Mouse (Mus musculus): ENCODE measurements around the gene Fan1. TPM values are rescaled to one million over a fixed set of nuclear protein-coding genes. Genes with fewer than 3 reads are reported as not detected.
A peak's percentile ranks its signal among the peaks of the same experiment; 100 is the strongest.

Fan1 gene
- total RNA-seq, 2 experiments from 2014 or later, result 6.7 to 7.7 TPM

DNA sequence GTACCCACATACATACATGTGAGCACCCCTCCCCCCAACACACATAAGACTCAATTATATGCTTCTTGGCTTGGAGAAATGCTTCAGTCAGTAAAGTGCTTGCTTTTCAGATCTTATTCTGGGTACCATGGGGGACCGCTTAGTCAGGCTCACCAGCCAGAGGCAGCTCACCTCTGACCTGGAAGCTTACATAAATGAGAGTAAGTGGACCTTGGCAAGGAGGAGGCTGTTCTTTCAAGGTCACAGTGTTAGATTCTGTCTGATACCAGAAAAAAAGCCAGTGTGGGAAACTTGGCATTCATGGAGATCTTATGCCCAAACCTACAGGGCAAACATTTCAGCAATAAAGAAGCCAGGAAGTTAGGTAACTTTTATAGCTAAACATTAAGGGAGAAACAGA, 26.1 kb downstream of the Fan1 start:
- intact Hi-C loops (cut with DNase I), result no loop called here
- DNase-seq, result no peak

DNA sequence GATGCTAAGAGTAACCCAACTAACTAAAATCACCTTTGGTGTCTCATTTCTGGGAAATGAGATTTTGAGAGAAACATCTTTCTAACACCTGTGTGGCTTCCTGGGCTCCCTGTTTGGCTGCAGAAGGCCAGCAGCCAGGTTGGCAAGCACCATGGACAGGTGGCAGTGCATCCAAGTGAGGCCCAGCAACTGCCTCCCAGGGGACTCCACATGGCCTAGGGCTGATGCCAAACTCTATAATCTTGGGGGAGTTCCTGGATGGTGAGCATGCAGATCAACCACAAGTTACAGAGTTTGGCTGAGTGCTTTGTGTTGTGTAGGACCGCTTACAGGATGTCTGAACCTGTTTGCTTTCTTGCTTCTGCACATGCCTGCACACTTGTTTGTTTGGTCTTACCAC, 41.2 kb downstream of the Fan1 start:
- DNase-seq, result no peak
- intact Hi-C loops (cut with DNase I), result no loop called here

DNA sequence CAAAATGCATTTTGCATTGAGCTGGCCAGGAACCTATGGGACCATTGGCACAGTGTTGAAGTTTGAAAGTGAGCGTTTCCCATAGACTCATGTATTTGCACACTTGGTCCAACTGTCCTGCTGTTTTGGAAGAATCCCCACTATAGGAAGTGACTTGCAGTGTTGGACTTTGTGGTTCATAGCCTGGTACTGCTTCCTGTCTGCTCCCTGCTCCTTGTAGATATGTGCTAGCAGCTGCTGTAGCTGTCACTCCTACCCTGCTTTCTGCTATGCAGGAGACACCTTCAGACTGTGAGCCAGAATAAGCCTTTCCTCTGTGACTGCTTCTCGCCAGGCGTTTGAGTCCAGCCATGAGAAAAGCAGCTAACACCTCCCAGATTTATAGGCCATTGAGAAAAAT, 42.6 kb downstream of the Fan1 start:
- no peak for DNase-seq
- intact Hi-C loops (cut with DNase I), result no loop called here

DNA sequence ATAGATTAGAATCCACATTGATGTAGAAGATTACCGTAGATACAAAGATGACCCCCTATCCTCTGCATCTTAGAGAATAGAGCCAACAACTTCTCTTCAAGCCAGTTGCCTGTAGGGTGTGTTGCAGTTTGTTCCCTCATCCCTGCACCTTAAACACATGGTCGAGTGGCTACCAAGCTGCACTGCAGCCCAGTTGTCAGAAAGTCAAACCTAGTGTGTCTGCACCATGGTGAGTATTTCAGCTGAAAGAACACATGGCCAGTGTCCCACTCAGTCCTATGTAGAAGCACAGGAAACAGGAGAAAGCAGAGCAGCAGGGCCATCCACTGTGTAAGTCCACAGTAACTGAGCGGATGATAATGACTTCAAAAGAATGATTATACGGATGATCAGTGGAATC, 46.4 kb downstream of the Fan1 start:
- intact Hi-C loops (cut with DNase I), result loop anchor here (1.0 to 5.0 kb wide), 2 partner anchors 162 to 575 kb away; no protein-coding TSS in a partner anchor
- DNase-seq, result no peak

DNA sequence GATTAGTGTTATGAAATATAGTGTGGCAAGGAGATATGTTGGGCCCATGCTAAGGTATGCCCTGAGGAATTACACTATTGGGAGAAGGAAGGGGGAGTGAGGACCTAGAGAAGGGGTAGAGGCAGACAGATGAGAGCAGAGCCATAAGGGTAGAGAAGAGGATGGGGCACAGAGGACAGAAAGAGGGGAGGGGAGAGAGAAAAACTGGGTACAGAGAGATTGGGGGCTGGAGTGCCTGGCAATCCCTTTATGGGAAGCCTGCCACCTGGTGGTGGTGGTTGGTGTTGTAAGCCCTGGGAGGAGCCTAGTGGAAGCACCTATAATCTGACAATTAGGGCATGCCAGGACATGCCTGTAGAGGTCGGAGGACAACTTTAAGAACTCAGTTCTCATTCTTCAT, 47.0 kb downstream of the Fan1 start:
- intact Hi-C loops (cut with DNase I), result loop anchor here (1.0 to 5.0 kb wide), 2 partner anchors 162 to 575 kb away; no protein-coding TSS in a partner anchor

DNA sequence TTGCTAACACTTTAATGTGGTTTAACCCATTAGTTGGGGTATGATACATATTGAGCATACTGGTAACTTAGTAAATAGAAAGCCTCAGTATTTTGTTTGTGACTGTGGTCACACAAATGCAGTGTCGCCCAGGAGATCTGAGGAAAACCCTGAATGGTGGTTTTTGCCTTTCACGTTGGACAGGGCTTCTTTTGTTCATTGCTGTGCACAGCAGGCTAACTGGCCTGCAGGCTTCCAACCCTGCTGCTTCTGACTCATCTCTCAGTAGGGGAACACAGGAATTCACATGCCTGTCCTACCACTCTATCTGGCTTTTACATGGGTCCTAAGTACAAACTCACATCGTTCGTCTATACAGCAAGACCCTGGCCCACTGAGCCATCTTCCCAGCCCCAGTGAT, 52.2 kb downstream of the Fan1 start:
- DNase-seq, result no peak
- intact Hi-C loops (cut with DNase I), result no loop called here

More for the DNA sequence above, 47.0 kb downstream of the Fan1 start:
- DNase-seq, result peak; percentile 83 to 91

DNA sequence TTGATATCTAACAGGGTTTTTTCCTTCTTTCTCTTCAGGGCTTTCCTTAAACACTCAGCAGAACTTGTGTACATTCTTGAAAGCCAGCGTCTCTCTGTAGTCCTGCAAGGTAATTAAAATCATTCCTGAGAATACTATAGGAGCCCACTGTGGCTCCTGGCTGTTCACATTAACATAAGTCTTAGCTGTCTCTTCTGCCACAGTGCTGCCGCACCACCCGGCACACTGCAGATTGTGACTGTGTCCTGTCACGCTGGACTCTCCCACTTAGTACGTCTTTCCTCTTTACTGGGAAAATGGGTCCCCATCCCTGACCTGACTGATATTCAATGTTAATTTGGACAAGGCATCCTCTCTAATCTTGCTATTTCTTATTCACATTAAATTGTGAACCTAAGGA, 52.8 kb downstream of the Fan1 start:
- DNase-seq, result no peak
- intact Hi-C loops (cut with DNase I), result no loop called here

DNA sequence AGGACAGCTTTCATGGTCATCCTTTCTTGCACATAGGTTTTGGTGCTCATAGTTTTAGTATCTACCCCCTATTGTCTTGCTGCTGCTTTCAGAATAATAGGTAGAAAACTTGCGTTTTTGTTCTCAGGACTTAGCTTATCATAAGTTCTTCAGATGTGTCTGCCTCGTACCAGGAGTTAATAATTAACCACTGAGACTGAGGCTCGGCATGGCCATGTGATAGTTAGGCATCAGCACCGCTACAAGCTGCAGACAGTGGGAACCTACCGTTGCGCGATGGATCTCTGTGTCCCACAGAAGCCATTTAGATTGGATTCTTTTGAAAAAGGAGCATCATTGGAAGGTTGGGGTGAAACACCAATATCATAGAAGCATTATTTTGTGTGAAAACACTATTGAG, 61.1 kb downstream of the Fan1 start:
- intact Hi-C loops (cut with DNase I), result no loop called here
- DNase-seq, result no peak

DNA sequence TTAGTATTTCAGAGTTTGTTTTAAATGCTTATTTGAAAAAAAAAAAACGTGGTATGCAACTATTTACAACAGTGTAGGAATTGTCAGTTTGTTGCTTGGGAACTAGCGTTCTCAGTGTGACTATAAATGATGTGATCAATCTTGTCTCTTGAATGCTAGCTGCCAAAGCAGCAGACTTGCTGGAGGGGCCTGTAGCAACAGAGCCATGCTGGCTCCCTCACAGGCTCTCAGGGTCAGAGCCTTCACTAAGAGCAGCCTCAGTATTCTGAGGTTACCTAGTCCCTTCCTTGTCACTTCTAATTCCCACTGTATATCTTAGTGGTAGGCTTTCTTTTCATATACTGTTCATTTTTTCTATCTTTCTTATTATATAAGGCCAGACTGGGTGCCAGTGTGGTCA, 63.1 kb downstream of the Fan1 start:
- no peak for DNase-seq
- intact Hi-C loops (cut with DNase I), result no loop called here

DNA sequence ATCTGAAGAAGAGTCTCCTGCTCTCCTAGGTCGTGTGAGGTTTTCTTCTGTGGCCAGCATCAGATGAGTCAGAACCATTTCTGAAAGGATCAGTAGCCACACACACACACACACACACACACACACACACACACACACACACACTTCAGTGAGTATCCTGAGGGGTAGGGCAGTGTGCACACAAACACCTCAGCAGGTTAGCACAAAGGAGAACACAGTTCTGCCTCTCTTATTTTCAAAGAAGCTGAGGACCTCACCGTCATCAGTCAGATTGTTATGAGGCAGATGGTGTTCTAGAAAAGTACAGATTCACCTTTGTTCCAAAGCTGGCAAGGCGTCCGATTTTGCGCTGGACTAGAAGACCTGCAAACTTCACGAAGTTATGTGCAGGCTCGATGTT, 63.7 kb downstream of the Fan1 start:
- intact Hi-C loops (cut with DNase I), result no loop called here

More for the DNA sequence above, 63.7 kb downstream of the Fan1 start:
- no peak for DNase-seq

Other genes with a start within 250 kb of the Fan1 start
- gene Trpm1, start 220.3 kb downstream of the Fan1 start, total RNA-seq (2021), result under 1 TPM in 1 of 2 experiments, not detected in 1; 0.33 TPM
- 10 to 100 TPM; 13.1 to 15.0 TPM for gene Mtmr10, start 86.4 kb downstream of the Fan1 start, total RNA-seq (2021)
- gene Mphosph10, start 18.2 kb upstream of the Fan1 start, total RNA-seq (2021), result 10 to 100 TPM; 10.3 to 11.7 TPM
- 100 to 1,000 TPM; 157 to 162 TPM for gene Mcee, start 18.5 kb upstream of the Fan1 start, total RNA-seq (2021)
- 1 to 10 TPM in 1 of 2 experiments, under 1 TPM in 1; 0.83 to 1.0 TPM for gene Apba2, start 127.6 kb upstream of the Fan1 start, total RNA-seq (2021)